Mouse (Mus musculus) c-Kit-positive CD71-positive TER-119-negative erythroid progenitor cells, embryonic 14.5 days (primary cell): Measurements from ENCODE around the gene Vmn1r168.
"Not testable (repeated sequence)": the region's sequence is repeated elsewhere in the genome, so short reads cannot be mapped to it uniquely, and the experiment has no call there.

Experiments used
- DNase-seq: peaks from one replicate; pipeline ENCODE4 v3.0.0-alpha.2; 2013; ENCODE audit warnings: low read depth

Vmn1r168 gene

GRCm38 (mm10) chr7:23539432-23539831, at the start of gene Vmn1r168:
Gene Vmn1r168, plus strand, starts transcription at chr7:23539732.
- not testable (repeated sequence) for DNase-seq

- DNase-seq: not testable (repeated sequence)
These were observed 32.4 kb upstream of the Vmn1r168 start, which contains the start of gene Vmn1r167 for GRCm38 (mm10) chr7:23507106-23507505. Gene Vmn1r167, minus strand, starts transcription at chr7:23507206.

- DNase-seq: not testable (repeated sequence)
These were observed 35.7 kb downstream of the Vmn1r168 start, which contains the start of gene Vmn1r169 for GRCm38 (mm10) chr7:23575226-23575625. Gene Vmn1r169, plus strand, starts transcription at chr7:23575526.
